ENCODE assay signal across 7 mouse cellular contexts in the genomic region with DNA sequence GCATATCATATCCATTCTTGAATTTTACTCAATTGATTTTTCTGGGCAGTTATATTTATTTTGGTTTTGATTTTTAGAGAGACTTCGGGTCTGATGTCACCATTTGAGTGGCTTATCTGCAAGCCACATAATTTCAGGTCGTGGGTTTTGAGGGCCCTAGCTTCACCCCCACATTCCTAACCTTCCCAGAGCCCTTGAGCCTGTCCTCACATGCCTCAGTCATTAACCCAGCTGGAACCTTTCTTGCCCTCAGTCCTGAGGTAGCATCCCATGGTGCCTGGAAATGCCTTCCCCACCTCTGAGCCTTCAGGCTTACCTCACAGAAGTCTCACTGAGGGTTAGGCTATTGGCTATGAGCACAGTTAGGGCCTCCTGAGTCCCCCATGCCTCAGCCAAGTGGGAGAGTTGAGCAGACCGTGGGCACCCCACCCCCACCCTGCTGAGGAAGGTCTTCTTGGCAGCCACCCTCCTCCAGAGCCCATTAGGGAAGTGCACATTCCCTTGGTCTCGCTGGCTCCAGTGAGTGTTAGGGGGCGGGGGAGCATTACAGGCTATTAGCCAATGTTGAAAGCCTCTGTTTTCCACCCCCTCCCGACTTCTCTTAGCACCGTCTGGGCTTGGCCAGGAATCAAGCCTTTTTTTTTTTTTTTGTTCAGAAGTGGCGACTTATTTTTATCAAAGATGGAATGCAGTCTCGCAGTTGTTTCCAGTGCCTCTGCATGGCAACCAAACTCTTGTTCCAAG. TPM values are rescaled to one million over a fixed set of nuclear protein-coding genes. Genes with fewer than 3 reads are reported as not detected.
DNase-seq lines count a peak whose midpoint lies in the region; ATAC-seq and TF ChIP-seq lines count a peak whose summit lies in the region.

No protein-coding gene starts in this region.

- TF ChIP-seq RAD21 in MEL (IDR thresholded peaks at IDR 0.05; ENCODE audit: low read depth, low read length): no peak

- ATAC-seq in granulocyte monocyte progenitor cell, adult 5-6 weeks (replicated peaks; ENCODE audit: poor library complexity, severe bottlenecking): peak; percentile 74
- ATAC-seq in intestine, embryonic 16.5 days: no peak
- 0 out of 2 replicates have a peak, but pooled peaks have one; percentile 14 for ATAC-seq in limb, embryonic 11.5 days (ENCODE audit: insufficient number of reproducible peaks, low FRiP score, low TSS enrichment, low read depth)

- 15% methylated on average over 9 of the region's 9 CpGs for WGBS in intestine, embryonic 16.5 days
- WGBS in limb, embryonic 11.5 days: 15% methylated on average over 9 of the region's 9 CpGs

- peaks cover 0 to 17% of the 10 kb centered on the region in 2 experiments; a peak in 3 of 4 replicates for H3K4me1 ChIP-seq in MEL (ENCODE audit: control insufficient read depth in 1 of 2, insufficient read depth in 2 of 2, low read length in 2 of 2)
- H3K4me1 ChIP-seq in intestine, embryonic 16.5 days (ENCODE audit: control insufficient read depth, insufficient read depth, low read length): peaks cover 48% of the 10 kb centered on the region
- peaks cover 46% of the 10 kb centered on the region for H3K4me1 ChIP-seq in limb, embryonic 11.5 days (ENCODE audit: control insufficient read depth, insufficient read depth, low read length)

- H3K4me2 ChIP-seq in intestine, embryonic 16.5 days (ENCODE audit: low read depth, low read length): peak overlapping the region; percentile 14; the same call in 1 of the 2 replicates
- 0 out of 2 replicates have a peak overlapping the region, but pooled peaks have one; percentile 7 for H3K4me2 ChIP-seq in limb, embryonic 11.5 days (ENCODE audit: low read depth, severe bottlenecking)

- H3K9ac ChIP-seq in MEL (ENCODE audit: control insufficient read depth, low read depth, low read length, poor library complexity, severe bottlenecking): no peak overlapping the region
- peak overlapping the region; percentile 31; the same call in 1 of the 2 replicates for H3K9ac ChIP-seq in intestine, embryonic 16.5 days (ENCODE audit: low read depth, low read length)
- no peak overlapping the region for H3K9ac ChIP-seq in limb, embryonic 11.5 days (ENCODE audit: low read length)

- H3K27me3 ChIP-seq in MEL (ENCODE audit: control insufficient read depth in 1 of 2, insufficient read depth in 2 of 2, low read length in 2 of 2): peaks cover 15 to 48% of the 10 kb centered on the region in 2 experiments
- H3K27me3 ChIP-seq in intestine, embryonic 16.5 days (replicated peaks; ENCODE audit: control insufficient read depth, insufficient read depth, low read length): no peaks in the 10 kb centered on the region
- H3K27me3 ChIP-seq in limb, embryonic 11.5 days (ENCODE audit: control insufficient read depth, insufficient read depth, low read length): no peaks in the 10 kb centered on the region

- no peak for TF ChIP-seq EP300 in MEL (IDR thresholded peaks at IDR 0.05; ENCODE audit: low read depth in 1 of 2, low read length in 2 of 2)

- TF ChIP-seq POLR2A in MEL (IDR thresholded peaks at IDR 0.05; ENCODE audit: control insufficient read depth in 1 of 2, insufficient read depth in 1 of 2, low read depth in 1 of 2, low read length in 2 of 2, poor library complexity in 1 of 2): no peak

- peaks cover 0 to 7% of the 10 kb centered on the region in 2 experiments; a peak in 2 of 4 replicates for H3K36me3 ChIP-seq in MEL (ENCODE audit: control insufficient read depth in 1 of 2, insufficient read depth in 2 of 2, low read length in 2 of 2)
- H3K36me3 ChIP-seq in intestine, embryonic 16.5 days (ENCODE audit: control insufficient read depth, insufficient read depth, low read length): no peaks in the 10 kb centered on the region
- no peaks in the 10 kb centered on the region for H3K36me3 ChIP-seq in limb, embryonic 11.5 days (ENCODE audit: control insufficient read depth, insufficient read depth, low read length)

- DNase-seq in MEL (ENCODE audit: low read depth, low spot score): no peak
- peak; percentile 86 for DNase-seq in adipocyte (ENCODE audit: low spot score)
- peak; percentile 56 for DNase-seq in limb, embryonic 11.5 days (ENCODE audit: low spot score)
- peak; percentile 26 for DNase-seq in right cerebral cortex, postnatal 4 days
- DNase-seq in urinary bladder, adult 2 months (ENCODE audit: low spot score): no peak

- H3K9me3 ChIP-seq in MEL (replicated peaks; ENCODE audit: insufficient read depth, low read length): no peaks in the 10 kb centered on the region
- no peaks in the 10 kb centered on the region for H3K9me3 ChIP-seq in intestine, embryonic 16.5 days (ENCODE audit: control insufficient read depth, low read length)
- H3K9me3 ChIP-seq in limb, embryonic 11.5 days (ENCODE audit: control insufficient read depth, low read length): no peaks in the 10 kb centered on the region

- H3K27ac ChIP-seq in MEL (ENCODE audit: control insufficient read depth, low read depth, low read length): no peak overlapping the region
- peak overlapping the region; percentile 69 for H3K27ac ChIP-seq in intestine, embryonic 16.5 days (ENCODE audit: low read length)
- no peak overlapping the region for H3K27ac ChIP-seq in limb, embryonic 11.5 days (replicated peaks; ENCODE audit: low read depth, low read length)

- no peak overlapping the region for H3K4me3 ChIP-seq in MEL (ENCODE audit: control insufficient read depth in 1 of 2, insufficient read depth in 1 of 2, low read depth in 2 of 2, low read length in 2 of 2)
- H3K4me3 ChIP-seq in intestine, embryonic 16.5 days (ENCODE audit: low read length): no peak overlapping the region
- no peak overlapping the region for H3K4me3 ChIP-seq in limb, embryonic 11.5 days (ENCODE audit: low read depth, low read length)

- no peak for TF ChIP-seq CTCF in MEL (IDR thresholded peaks at IDR 0.05 in 2 of 3, conservative IDR thresholded peaks at IDR 0.05 in 1 of 3; ENCODE audit: control insufficient read depth in 1 of 3, insufficient read depth in 1 of 3, low read depth in 2 of 3, low read length in 3 of 3, poor library complexity in 1 of 3, severe bottlenecking in 1 of 3)

- peaks cover 5% of the 10 kb centered on the region; the same call in 1 of the 2 replicates for H3K79me2 ChIP-seq in MEL (ENCODE audit: control insufficient read depth, insufficient read depth, low read length, poor library complexity)

TF ChIP-seq in MEL, 35 proteins besides CTCF, POLR2A, EP300 and RAD21:
- TF ChIP-seq POLR2AphosphoS2 (IDR thresholded peaks at IDR 0.05; ENCODE audit: low read length) (no peak), ZNF384 (IDR thresholded peaks at IDR 0.05; ENCODE audit: low read depth, low read length) (peak; percentile 46; the same call in 1 of the 2 replicates), SMC3 (IDR thresholded peaks at IDR 0.05; ENCODE audit: low read depth, low read length) (no peak), KAT2A (conservative IDR thresholded peaks at IDR 0.05; ENCODE audit: low read depth, low read length) (no peak)

RNA-seq across cellular contexts. Expression of gene Hes1, which starts 5.0 kb away (rescaled TPM):
- 3.0 and 3.9 TPM in 2 replicates for total RNA-seq in MEL (2012; rRNA removed)
- polyA plus RNA-seq in MEL (2012; ENCODE audit: insufficient read depth in 1 of 2, insufficient read length in 2 of 2, low read depth in 1 of 2, low replicate concordance in 2 of 2, missing spikeins in 1 of 2): 1 to 10 TPM in 1 of 2 experiments, not detected in 1; 2.3 TPM
- not detected in 2 replicates for total RNA-seq in granulocyte monocyte progenitor cell, adult 5-6 weeks (2014; fragmentation: Nextera tagmentation)
- total RNA-seq in granulocyte monocyte progenitor cell, adult 5-6 weeks (2017): not detected in 2 replicates
- 25.9 and 36.1 TPM in 2 replicates for polyA plus RNA-seq in intestine, embryonic 16.5 days (2015; fragmentation: Nextera tagmentation; extraction: Ambion mirVana)
- 71.0 and 71.8 TPM in 2 replicates for polyA plus RNA-seq in limb, embryonic 11.5 days (2014; fragmentation: Nextera tagmentation; extraction: Ambion mirVana)
- polyA plus RNA-seq in urinary bladder, adult 2 months (2012; rRNA removed): 112 and 154 TPM in 2 replicates

Comparison
In these comparisons a context has a peak if more than half of its experiments do, and no peak if none do; other contexts are left out.
1. DNase-seq: peak in adipocyte (single experiment), limb, embryonic 11.5 days (single experiment) and right cerebral cortex, postnatal 4 days (single experiment); none in MEL (single experiment) and urinary bladder, adult 2 months (single experiment).